Mouse (Mus musculus) c-Kit-positive CD71-negative TER-119-negative erythroid progenitor cells, embryonic 14.5 days (primary cell): Measurements from ENCODE around the gene Hnf1a.

Experiments used
- DNase-seq: peaks from one replicate; pipeline ENCODE4 v3.0.0-alpha.2; 2013; ENCODE audit warnings: low read depth

Hnf1a gene

GRCm38 (mm10) chr5:114970824-114971227 is at the start of gene Hnf1a:
Gene Hnf1a, minus strand, starts transcription at chr5:114971094.
- DNase-seq: no peak

GRCm38 (mm10) chr5:115018813-115019212 is 47.9 kb upstream of the Hnf1a start:
- no peak for DNase-seq

DNA sequence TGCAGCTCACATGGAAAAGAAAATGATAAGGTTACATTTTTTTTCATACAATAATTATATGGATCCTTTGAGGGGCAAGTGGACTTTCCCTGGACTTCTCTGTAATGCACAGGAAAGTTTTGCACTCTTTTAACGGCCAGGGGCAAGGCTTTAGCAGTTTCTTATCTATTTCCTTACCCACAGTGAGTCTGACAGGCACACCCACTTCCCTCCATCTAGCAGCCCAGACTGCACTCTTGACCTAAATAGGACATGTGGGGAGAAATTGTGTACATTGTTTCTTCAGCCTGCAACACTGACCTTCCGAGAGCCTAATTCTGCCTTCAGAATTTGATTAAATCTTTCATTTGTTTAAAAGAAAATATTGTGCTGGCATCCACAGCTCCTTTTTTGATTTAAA is 47.4 kb upstream of the Hnf1a start:
- no peak for DNase-seq

- DNase-seq: no peak
Observed at GRCm38 (mm10) chr5:115015121-115015520, 44.2 kb upstream of the Hnf1a start.

- DNase-seq: no peak
Observed at GRCm38 (mm10) chr5:115014570-115014969, 43.7 kb upstream of the Hnf1a start.

DNA sequence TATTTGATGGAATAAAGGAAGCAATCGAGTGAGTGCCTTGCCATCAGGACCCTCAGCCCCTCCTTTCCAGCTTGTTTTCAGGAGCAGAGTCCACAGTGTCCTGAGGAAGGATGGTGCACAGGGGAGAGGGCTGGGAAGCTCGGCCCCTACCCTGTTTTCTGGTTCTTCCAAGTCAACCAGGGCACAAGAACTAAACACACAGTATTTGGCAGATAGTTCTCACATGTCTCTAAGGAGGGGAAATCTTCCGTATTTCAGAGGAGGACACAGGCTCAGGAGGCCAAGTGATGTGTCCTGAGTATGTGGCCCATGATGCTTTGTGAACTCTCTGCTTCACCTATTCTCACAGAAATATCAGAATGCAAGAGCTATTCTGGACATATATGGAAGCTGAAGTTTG is 42.5 kb upstream of the Hnf1a start:
- no peak for DNase-seq

DNA sequence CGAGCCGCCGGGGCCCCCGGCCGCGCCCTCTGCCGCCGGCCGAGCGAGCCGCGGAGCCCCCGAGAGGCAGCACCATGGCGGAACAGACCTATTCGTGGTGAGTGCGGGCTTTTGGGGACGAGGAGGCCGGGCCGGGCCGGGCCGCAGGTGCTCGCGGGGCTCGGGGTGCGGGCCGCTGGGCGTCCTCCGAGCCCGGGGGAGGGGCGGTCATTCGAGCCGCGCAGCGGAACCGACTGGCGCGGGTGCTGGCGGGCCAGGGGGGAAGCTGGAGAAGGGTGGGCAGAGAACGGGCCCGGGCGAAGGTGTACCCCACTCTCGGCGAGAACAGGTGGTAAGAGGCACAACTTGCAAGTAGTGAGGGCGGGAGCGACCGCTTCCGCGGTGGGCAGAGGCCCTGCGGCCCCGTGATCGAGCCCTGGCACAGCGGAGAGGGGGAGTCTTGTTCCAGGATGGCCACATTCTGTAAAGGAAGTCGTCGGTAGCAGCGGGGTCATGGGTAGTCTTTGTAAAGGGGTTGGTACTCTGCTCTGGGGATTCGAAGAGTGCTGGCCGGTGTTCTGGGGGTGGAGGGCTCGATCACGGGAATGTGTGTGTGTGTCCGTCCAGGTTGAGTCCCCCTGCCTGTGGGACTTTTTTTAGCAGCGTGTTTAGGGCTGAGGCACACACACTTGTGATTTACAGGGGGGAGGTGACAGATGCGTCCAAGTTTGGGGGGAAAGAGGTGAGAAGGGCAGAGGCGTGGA is 40.8 kb upstream of the Hnf1a start:
- DNase-seq: no peak

DNA sequence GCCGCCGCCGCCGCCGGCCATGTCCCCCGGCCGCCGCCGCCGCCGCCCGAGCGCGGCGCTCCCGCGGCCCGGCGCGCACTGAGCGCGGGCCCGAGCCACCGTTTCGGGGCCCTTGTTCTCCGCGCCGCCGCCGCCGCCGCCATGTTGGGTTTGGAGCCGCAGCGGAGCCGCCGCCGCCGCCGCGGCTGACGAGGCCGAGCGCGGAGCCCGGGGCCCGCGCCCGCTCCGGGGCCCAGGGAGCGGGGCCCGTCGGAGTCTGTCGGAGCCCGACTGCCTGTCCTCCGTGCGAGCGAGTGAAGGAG is 40.3 kb upstream of the Hnf1a start:
- no peak for DNase-seq

- peak; percentile 88 for DNase-seq
Observed at GRCm38 (mm10) chr5:115010577-115011216, 39.8 kb upstream of the Hnf1a start, which contains the start of gene Sppl3. Gene Sppl3, plus strand, starts transcription at chr5:115011137.

DNA sequence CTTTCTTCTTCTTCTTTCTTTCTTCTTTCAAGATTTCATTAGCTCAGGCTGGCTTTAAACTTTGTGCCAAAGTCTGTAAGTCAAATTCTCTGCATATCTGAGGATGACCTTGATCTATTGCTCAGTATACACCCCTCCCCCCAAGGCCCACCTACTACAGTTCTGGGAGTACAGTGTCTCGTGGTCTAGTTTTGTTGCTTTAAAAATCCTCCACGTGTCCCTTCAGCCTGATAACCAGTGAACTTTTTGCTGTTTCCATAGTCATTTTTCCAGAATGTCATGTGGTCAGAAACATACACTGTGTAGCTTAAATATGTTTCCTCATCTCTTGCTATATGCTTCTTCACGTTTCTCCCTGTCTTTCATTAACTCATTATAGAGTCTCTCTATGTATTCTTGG is 39.1 kb upstream of the Hnf1a start:
- no peak for DNase-seq

- no peak for DNase-seq
Observed at GRCm38 (mm10) chr5:115009143-115009542, 38.2 kb upstream of the Hnf1a start.

DNA sequence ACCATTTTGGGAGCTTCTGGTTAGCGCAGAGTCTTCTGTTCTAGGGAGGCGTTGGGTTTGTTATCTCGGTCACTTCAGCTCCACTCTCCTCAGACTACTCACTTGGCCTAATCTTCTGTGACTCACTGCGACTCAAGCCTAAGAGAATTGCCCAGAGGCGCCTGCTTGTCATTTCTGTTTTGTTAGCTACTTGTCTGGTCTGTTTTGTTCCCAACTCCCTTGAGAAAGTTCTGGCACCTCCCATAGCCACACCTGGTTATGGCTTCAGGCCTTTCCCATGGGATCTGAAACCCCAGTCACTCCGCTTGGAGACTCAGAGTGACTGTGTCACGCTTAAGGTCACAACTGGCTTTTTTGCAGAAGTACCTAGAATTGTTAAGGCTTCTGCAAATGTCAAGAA is 37.4 kb upstream of the Hnf1a start:
- DNase-seq: no peak

GRCm38 (mm10) chr5:115007768-115008167 is 36.9 kb upstream of the Hnf1a start:
- no peak for DNase-seq

- DNase-seq: no peak
Observed at GRCm38 (mm10) chr5:115003224-115003873, 32.5 kb upstream of the Hnf1a start.

- no peak for DNase-seq
Observed at GRCm38 (mm10) chr5:115002781-115003180, 31.9 kb upstream of the Hnf1a start.

- DNase-seq: no peak
Observed at GRCm38 (mm10) chr5:115001464-115001863, 30.6 kb upstream of the Hnf1a start.

DNA sequence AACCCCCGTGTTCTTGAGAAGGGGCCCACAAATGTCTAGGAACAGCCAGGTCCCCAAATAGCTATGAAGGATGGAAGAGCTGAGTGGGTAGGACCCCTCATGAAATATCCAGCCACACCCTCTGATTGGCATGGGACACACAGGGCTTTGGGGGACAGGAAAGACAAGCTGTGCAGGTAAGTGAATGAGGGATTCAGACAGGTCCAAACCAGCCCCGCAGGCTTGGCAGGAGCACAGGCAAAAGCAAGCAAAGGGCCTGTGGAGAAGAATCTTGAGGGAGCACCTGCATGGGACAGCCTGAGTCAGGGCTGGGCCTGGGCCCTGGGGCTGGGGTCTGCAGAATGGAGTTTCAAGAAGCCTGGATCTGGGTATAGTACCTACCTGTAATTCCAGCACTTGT is 29.6 kb upstream of the Hnf1a start:
- DNase-seq: no peak

DNA sequence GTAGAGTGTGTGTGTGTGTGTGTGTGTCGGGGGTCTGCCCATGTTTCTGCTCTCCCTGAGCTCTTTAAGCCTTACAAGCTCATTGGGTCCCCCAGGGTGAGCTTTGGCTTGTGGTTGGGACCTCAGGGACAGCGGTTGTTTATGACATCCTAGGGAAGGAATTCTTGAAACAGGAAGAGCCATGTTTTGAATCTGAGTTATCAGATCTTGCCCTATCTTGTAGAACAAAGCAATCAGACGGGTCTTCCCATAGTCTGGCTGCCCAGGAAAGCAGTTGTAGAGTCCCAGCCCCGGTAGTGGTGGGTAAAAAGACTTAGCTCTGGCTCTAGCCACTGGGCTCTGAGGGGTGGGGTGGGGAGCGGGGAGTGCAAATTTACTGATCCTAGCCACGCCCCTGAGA is 26.4 kb upstream of the Hnf1a start:
- DNase-seq: no peak

GRCm38 (mm10) chr5:114996447-114996846 is 25.6 kb upstream of the Hnf1a start:
- DNase-seq: no peak

DNA sequence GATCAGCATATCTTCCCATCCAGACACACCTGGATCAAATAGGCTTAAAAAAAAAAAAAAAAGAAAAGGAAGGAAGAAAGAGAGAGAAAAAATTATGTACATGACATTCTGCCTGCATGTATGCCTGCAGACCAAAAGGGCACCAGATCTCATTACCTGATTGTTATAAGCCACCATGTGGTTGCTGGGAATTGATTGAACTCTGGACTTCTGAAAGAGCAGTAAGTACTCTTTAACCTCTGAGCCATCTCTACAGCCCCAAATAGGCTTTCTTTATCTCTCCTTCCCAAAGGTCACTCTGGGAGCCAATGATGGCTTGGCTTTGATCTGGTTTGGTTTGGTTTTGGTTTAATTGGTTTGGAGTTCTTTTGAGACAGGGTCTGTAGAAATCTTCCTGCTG is 14.2 kb upstream of the Hnf1a start:
- no peak for DNase-seq

DNA sequence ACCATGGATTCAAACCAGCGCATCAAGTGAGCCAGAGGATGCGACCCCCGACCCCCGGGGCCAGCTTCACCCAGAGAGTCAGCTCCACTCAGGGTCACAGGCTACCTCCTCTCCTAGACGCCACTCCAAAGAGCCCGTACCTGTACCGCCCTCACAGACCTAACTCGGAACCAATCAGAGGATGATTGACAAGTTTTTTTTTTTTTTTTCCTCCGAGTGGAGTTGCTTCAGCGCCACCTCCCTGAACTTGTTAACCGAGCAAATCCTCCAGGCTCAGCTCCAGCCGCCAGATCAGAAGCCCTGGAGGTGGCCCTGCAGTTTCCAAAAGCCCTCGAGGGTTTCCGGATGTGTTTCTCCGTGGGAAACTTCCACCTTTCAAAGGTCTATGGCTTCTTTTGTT is 11.1 kb upstream of the Hnf1a start:
- no peak for DNase-seq

DNA sequence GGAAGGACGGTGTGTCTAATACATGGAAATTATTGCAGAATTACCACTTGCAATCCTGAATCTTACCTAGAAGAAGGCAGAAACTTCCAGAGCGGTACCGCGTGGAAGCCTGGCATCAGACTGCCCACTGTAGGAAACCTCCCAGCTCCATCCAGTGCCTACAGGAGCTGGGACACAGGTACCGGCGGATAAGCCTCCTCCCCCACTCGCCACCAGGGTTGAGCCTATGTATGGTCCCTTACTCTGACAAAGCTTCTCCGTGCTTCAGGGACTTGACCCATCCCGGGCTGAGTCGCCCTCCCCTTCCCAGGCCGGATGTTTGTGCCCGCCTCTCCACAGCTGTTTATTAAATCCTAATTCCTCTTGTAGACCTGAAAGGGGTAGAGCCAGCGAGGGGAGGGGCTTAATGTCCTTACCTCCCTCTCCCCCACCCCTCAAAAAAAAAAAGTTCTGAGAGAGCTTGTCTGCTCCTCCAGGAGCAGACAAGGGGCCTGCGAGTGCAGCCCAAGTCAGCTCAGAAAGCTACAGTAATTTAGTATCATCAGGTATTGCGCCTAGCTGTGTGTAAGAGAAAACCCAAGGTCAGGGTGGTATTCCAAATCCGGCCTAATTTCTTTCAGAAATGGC is 9.3 kb upstream of the Hnf1a start:
- no peak for DNase-seq
